Mouse (Mus musculus) frontal cortex, postnatal 10 days (tissue): Measurements from ENCODE around the gene Bcl2a1b.
"Not testable (repeated sequence)": the region's sequence is repeated elsewhere in the genome, so short reads cannot be mapped to it uniquely, and the experiment has no call there.

Experiments used
- DNase-seq, 2 experiments: peaks; one replicate each; pipeline ENCODE4 v3.0.0; 2022; ENCODE audit warnings: low spot score in 2 of 2, mixed read lengths in 1 of 2

Bcl2a1b gene

GRCm38 (mm10) chr9:89240516-89241019, 41.6 kb downstream of the Bcl2a1b start:
- not testable (repeated sequence) for DNase-seq

DNA sequence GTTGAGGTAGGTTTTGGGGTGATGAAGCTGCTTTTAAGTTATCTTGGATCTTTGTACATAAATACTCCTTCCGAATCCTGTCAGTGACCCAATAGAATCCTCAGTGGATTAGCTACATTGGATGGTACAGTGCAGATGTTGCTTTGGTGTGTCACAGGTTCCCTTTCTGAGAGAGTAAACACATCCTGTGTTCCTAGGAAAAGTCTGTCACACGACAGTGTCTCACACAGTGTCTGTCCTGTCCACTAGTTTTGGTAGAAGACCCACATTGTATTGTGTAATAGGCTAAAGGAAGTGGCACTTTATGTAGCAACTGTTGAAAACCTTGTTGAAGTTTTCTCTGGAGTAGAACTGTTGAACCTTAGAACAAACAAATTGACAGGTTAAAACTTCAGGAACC, 54.4 kb downstream of the Bcl2a1b start:
- no peak for DNase-seq

DNA sequence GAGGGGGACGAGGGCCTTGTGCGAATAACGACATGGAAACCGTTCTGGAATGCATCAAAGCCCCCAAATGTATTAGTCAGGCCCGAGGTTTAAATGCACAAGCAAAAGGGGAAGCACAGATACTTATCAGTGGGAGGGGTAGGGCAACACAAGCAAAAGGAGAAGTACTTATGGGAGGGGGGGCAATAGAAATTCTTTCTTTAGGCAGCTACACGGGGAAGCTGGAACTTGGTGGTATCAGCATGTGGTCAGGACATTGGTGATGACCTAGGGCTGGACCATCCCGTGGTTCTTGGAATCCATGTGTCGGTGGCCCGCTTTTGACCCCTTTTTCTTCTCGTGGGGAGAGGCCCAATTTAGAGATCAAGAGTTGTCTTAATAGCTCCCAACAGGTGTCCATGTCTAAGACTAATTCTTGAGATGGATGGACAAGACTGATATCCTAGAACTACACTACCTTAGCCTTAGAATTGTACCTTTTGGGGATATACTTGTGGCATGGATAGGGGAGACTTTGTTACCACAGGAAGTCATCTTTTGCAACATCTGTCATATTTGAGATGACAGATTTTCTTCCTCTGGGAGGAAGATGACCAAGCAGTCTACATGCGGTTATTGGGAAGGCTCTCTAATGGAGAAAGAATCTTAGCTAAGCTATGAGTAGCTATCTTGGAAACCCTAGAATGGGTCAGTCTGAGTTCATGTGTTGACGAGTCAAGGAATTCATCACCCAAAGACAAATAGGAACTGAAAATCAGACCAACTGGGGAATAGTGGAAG, 57.7 kb downstream of the Bcl2a1b start:
- no peak for DNase-seq
